Mouse (Mus musculus): ENCODE results near the gene Atp2a1.

Atp2a1 gene

DNA sequence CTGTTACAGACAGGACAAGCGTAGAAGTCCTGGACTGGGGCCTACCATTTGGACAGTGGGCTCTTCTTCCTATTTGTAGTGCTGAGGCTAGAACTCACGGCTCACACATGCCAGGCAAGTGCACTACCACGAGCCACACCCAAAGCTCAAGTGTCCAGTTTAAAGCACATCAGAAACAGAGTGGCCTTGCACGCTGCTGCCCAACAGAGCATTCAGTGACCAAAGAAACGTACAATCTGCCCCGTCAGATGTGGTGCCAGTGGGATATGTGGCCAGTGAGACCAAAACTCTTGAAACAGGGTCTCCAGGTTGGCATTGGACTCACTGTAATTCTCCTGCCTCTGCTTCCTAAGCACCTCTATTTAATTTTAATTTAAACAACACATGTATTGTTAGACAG is 12.3 kb downstream of the Atp2a1 start:
- ATAC-seq (ENCODE audit: low TSS enrichment): no peak

DNA sequence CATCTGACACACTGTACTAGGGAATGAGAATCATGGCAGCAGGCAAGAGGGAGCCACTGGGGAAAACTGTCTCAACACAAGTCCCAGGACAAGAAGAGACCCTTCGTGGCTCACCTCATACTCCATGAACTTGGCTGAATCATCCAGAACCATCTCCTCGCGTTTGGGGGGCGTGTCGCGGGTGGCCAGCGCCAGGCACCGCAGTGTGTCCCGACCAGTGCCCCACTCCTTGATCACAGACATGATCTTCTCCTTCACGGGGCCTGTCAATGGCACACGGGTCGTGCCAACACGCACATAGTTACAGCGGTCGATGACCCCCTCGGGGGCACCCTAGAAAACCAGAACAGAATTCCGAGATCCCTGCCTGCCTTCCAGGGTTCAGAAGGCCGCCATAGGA is 12.9 kb downstream of the Atp2a1 start:
- ATAC-seq (ENCODE audit: low TSS enrichment): no peak

DNA sequence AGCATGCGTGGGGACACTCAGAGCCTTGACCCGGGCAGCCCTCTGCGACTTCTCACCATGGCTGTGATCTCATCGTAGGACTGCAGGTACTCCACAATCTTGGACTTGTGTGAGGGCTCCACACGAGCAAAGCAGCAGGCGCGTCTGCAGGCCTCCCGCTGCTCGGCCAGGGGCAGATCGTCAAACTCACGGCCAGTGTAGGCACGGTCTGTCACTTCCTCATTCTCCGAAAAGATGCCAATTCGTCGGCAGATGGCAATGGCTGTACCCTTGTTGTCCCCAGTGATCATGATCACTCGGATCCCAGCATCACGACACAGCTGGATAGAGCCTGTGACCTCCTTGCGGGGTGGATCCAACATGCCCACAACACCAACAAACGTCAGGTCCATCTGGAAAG is 14.4 kb downstream of the Atp2a1 start:
- no peak for ATAC-seq (ENCODE audit: low TSS enrichment)

DNA sequence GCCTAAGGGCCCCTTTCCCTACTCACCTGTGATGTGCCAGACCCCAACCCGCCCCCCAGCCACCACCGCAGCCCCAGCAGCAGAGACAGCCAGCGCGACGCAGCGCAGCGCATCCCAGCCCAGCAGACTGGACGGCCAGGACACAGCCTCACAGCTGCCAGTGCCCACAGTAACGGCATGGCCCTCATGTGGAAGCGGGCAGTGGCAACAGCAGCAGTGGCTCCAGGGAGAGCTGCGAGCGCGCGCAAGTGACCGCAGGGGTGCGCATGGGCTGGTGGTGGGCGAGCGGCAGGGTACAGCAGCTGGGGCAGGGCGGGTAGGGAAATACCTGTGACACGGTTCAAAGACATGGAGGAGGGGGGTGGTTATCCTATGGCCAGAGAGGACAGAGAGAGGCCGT is 16.7 kb downstream of the Atp2a1 start:
- no peak for ATAC-seq (ENCODE audit: low TSS enrichment)

DNA sequence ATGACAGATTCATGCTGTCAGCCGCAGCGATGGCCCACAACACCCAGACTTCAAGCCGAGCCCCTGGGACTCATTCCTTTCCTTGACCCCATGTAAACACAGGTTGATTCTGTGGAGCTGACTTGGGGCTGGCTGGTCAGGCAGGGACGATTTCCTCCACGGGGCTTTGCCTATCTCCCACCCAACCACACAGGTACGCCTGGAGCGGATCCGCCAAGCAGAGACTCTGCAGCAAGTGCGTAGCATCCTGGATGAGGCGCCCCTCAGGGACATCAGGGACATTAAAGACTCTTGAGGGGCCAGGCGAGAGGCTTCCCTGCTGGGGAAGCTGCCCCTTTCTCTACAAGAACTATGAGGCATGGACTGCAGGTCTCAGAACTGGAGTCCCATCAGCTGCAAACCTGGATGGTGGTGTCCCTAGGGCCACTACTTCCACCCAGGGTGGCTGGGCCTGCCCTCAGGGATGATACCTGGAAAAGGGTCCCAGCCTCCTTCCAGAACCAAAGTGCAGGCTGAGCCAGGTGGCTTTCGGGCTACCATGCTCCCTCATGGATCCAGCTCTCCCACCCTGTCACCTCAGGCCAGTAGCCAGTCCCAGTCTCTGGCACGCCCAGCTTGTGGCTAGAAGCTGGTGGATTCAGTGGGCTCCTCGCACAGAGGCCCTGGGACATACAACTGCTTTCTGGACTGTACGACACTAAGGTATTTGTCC is 17.6 kb downstream of the Atp2a1 start:
- ATAC-seq (ENCODE audit: low TSS enrichment): no peak

DNA sequence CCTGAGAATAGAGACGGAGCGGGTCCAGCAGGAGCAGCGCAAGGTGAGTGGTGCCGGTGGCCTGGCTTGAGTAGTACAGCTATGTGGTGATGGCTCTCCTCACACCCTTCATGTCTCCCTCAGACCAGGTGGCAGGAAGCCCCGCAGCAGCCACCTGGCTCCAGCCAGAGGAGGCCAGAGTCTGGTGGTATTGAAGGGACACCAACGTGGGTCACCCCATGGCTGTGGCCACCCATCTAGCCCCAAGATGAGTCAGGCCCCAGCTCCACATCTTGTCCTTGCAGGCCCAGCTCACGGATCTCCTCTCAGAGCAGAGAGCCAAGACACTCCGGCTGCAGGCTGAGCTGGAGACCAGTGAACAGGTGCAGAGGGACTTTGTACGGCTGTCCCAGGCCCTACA is 18.4 kb downstream of the Atp2a1 start:
- ATAC-seq (ENCODE audit: low TSS enrichment): no peak

DNA sequence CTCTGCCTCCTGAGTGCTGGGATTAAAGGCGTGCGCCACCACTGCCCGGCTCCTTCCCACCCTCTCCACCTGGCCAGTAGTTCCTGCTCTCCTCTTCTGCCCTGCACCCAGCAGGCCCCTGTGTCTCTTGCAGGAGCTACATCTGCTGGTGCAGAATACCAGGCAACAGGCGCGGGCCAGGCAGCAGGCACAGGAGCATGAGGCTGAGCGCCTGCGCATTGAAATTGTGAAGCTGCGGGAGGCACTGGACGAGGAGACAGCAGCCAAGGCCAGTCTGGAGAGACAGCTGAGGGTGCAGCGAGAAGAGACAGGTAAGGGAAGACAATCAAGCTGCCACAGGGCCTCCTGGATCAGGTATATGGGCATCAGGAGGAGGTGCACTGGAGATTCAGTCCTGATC is 18.9 kb downstream of the Atp2a1 start:
- no peak for ATAC-seq (ENCODE audit: low TSS enrichment)

DNA sequence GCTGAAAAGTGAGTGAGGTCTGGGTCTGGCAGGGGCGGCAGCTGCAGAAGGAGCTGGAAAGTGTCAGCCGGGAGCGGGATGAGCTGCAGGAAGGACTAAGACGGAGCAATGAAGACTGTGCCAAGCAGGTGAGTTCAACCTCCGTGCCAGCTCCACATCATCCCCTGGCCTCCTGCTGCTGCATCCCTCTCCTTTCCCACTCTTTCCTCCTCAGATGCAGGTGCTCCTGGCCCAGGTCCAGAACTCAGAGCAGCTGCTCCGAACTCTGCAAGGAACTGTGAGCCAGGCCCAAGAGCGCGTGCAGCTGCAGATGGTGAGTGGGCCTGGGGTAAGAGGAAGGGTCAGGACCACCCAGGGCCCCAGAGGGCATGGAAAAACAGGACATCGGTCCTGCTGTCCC is 22.8 kb downstream of the Atp2a1 start:
- no peak for ATAC-seq (ENCODE audit: low TSS enrichment)

DNA sequence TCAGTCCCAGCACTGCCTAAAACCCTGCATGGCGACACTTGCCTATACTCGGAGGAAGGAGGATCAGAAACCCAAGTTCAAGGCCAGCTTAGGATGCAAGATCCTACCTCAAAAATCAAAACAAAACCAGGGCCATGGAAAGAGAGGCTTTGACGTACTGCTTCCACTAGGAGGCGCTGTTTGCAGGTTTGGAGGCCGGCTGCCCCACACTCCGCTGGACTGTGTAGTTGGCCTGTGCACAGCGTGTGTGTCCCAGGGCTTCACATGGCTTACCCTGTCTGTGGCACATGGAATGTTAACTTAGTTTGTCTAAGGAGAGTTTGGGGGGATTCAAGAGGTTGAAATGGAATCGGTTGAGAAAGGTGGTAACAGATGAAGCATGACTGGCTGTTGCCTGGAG is 26.1 kb downstream of the Atp2a1 start:
- ATAC-seq (ENCODE audit: low TSS enrichment): no peak

DNA sequence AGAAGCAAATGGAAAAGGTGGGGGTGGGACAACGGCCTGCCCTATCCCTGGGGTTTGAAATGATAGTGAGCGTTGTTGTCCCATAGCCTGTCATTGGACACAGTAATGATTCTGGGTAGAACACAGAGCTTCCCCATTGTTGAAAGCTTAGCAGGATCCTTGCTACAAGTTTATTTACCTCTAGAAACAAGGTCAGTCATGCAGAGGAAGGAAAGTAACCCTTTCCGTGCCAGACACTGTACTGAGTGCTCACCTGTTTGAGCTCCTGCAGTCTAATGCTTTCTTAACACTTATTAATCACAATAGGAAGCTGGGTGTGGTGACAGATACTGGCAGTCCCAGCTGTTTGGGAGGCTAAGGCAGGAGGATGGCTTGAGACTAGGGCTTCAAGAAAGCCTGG is 27.1 kb downstream of the Atp2a1 start:
- no peak for ATAC-seq (ENCODE audit: low TSS enrichment)

DNA sequence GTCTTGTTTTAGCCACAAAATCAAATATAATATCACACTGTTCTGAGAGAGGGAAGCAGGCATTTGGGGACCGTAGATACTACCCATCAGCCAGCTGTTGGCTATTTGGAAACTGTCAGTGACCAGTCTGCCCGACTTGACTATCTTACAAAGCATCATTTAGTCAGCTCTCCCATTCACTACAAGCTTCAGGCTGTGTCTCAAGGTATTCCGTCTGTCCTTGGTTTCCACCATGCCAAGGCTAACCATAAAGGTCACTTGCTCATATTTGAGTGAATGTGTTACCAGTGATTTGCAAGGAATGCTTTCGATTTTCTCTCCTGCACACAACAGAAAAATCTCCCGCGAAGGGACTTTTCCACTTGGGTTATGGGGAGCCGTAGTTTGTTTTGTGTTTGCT is 28.2 kb downstream of the Atp2a1 start:
- no peak for ATAC-seq (ENCODE audit: low TSS enrichment)

DNA sequence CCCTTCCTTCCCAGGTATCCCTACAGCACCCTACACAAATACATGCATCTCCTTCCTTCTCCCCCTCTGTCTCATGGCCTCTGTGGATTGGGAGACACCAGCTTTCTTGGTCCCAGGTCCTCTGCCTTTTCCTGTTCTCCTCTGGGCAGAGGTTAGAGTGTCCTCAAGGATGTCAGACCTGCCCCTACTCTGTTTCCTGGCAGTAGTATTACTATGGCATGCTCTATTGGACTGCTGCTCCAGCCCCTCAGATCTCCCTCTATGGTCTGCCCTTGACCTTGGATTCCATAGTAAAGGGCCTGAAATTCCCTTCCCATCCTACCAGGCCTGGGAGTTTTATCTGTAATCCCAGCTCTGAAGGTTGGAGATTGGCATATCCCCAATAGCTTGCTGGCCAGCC is 32.7 kb downstream of the Atp2a1 start:
- ATAC-seq (ENCODE audit: low TSS enrichment): no peak

DNA sequence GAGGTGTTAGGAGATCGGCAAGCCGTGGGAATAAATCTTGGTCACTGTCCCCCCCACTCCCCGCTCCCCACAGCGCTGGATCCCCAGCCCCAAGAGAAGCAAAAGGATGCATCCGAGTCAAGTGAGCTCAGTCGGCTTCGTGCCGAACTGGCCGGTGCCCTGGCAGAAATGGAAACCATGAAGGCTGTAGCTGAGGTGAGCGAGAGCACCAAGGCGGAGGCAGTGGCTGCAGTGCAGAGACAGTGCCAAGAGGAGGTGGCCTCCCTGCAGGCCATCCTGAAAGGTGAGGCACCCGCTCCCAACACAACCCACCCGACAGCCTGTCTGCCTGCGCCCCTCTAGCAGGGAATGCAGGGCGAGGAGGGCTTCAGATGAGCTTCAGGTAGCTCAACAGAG is 33.4 kb downstream of the Atp2a1 start:
- no peak for ATAC-seq (ENCODE audit: low TSS enrichment)

DNA sequence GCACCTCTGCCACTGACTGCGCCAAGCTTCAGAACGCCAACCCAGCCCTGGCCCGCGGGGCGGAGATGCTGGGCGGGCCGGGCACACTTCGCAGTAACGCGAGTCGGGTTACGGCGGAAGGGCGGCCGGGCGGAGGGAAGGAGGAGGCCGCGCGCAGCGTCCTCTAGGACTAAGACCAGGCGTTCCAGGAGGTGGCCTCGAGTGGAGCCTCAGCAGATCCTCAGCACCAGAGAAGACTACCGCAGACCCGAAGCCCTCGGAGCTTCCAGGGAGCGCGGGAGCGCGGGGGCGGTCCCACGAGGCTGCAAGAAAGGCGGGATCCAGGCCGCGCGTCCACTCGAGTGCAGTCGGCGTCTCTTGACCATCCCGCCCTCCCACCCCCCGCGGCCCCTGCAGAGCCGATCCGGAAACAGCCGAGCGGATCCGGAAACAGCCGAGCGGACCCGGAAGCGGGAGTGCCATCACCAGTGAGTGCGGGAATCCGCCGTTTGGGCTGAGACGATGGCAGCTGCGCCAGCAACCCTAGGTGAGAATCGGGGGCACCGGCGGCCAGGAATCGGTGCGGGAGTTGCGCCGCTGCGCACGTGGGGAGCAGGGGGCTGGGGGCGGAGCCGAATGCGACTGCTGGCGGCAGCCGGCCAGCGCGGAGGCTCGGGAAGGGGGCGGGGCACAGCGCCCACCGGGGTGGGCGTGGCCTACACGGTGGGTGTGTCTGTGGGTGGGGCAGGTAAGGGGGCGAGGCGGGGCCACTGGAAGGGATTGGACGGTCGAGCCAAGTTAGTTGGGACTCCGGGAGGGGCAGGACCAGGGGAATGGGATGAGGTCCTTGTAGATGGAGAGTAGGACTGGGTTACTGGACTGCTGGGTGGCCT is 34.0 kb downstream of the Atp2a1 start, which contains the start of gene Rabep2:
Gene Rabep2, plus strand, starts transcription at position 129 of the 872 bp plus-strand sequence.
- peak; percentile 85 for ATAC-seq (ENCODE audit: low TSS enrichment)

DNA sequence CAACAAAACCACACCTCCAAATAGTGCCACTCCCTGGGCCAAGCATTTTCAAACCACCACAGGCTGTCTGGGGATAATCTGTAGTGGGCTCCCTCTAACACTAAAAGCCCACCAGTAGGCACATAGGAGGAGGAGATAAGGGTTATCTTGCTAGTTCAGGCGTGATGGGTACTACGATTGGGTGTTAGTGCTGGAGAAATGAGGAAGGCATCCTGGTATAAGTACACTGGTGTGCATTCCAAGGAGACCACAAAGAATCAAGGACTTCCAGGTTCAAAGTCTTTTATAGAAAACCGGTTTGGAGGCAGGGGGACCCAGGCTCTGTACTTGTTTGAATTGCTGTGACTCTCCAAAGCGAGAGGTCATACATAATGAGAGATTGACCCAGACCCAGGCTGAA is 34.8 kb downstream of the Atp2a1 start:
- ATAC-seq (ENCODE audit: low TSS enrichment): 0 out of 2 replicates have a peak, but pooled peaks have one; percentile 10

DNA sequence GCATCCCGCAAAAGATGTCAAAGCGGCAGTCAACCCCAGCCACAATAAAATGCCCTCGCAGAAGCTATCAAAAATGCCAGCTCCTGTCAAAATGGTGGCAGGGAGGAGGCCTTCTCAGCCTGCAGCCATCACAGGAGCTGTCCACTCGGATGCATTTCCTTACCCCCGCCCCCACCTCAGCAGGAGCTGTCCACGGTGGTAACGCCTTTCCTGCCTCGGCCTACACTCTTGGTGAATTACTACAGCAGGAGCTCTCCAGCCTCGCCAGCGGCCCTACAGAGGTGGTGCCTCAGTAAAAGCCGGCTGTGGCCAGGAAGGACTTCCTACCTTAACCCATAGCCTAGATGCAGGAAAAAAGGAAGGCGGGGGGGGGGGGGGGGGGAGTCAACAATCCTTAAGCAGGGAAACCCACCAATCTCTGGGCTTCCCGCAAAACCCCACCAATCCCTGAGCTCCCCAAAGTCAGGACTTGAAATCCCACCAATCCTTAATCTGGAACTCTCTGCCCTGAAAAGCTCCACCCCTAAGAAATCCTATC is 35.5 kb downstream of the Atp2a1 start:
- ATAC-seq (ENCODE audit: low TSS enrichment): no peak

DNA sequence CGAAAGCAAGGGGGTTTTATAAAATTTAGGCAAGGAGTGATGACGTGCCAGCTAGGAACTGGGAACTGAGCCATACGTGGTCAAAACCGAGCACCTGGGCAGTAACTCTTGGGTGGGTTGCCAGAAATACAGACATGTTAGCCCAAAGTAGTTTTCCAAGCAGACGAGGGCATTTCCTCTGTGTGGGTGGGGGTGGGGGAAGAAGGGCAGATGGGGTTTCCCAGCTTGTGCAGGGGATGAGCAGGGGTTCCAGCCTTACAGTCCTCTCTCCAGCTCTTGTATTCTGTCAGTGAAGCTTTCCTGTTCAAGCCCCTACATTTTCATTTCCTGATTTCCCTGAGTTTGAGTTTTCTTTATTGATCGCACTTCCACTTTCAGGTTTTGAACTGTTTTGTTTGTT is 38.7 kb downstream of the Atp2a1 start:
- no peak for ATAC-seq (ENCODE audit: low TSS enrichment)

DNA sequence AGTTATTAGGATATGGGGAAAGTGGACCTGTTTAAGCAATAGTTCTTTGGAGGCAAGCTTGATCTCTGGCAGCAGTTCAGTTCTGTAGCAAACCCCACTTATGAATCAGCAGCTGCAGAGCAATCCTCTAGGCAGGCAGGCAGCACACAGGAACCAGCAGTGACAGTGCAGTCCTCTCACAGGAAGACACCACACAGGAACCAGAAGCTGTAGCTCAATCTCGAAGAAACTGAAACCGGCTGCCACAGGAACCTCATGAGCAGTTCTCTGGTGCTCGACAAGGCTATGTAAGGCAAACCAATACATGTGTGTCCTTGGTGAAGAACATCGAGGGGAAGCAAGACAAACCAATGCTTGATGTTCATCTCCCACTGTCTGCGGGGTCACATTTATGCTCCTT is 41.2 kb downstream of the Atp2a1 start:
- no peak for ATAC-seq (ENCODE audit: low TSS enrichment)

DNA sequence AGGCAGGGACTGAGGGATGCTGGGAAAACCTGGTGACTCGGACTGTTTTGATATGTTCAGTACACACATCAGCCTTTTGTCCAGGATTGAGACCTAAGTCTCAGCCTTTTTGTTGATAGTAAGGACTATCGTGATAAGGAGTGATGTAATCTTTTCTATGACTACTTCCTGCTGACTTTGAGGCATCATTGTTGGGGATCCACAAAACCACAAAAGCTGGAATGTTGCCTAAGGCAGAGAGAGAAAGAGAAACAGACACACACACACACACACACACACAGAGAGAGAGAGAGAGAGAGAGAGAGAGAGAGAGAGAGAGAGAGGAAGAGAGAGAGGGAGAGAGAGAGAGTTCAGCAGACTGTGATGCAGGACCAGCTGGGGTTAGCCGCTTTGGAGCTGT is 44.4 kb downstream of the Atp2a1 start:
- ATAC-seq (ENCODE audit: low TSS enrichment): no peak

DNA sequence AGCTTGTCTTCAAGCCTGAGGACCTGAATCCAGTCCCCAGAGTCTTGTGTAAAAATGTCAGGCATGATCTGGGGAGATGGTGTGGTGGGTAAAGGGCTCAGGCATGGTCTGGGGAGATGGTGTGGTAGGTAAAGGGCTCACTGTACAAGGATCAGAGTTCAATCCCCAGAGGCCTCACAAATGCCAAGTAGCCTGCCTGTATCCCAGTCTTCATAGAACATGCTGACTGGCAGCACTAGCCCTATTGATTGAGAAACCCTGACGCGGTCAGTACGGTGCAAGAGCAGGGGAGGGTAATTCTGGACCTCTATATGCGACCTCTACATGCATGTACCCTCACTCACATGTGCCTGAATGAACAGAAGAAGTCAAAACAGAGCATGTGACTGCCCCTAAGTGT is 45.3 kb downstream of the Atp2a1 start:
- no peak for ATAC-seq (ENCODE audit: low TSS enrichment)

DNA sequence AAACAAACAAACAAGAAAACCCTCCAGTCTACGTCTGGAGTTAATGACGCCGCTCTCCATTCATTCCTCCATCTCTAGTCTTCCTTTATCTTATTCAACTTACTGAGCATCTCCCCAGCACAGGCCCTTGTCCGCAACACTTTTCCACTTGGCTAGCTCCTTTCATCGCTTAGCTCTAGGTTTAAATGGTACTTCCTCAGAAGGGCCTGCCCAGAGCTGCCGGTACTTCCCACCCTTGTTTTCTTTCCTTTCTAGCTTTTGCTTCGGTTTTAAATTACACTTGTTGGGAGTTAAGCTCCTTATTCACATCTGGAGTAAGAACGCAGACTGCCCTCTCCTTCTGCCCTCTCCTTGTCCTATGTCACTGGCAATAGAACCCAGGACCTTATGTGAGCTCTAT is 45.9 kb downstream of the Atp2a1 start:
- ATAC-seq (ENCODE audit: low TSS enrichment): no peak

DNA sequence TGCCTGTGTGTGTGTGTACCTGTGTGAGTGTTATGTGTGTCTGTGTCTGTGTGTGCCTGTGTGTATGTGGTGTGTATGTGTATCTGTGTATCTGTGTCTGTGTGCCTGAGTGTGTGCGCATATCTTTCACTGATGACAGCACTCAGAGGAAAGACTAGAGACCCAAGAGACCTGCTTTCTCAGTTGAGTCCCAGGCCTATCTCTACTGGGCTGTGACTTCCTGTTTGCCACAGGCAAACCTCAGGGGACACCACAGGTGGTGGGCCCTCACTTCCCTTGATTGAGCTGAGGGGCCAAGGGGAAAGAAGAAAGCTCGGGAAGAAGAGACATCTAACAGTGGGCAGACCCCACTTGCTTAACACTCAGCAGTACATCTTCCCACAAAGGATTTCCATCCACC is 46.3 kb downstream of the Atp2a1 start:
- ATAC-seq (ENCODE audit: low TSS enrichment): no peak

DNA sequence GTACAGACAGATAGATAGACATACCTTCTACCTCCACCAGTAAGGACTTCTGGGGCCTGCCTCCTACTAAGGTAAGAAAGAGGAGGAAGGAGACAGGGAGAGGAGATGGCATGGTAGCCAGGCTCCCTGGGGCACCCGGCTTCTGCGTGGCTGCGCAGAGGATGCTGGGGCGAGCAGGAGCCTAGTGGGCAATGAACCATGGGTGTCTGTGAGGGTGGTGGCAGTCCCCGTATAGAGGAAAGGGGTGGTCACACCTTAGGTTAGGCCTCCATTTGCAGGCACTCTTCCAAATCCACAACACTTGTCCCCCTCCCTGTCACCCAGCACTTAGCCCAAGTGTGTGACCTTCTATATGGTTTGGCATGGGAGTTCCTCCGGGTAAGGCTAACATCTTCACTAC is 48.2 kb downstream of the Atp2a1 start, which contains the start of gene Cd19:
Gene Cd19, minus strand, starts transcription at position 165 of the 400 bp plus-strand sequence.
- ATAC-seq (ENCODE audit: low TSS enrichment): no peak
